Mouse (Mus musculus): Measurements from ENCODE around the gene Dpp3. TPM values are rescaled to one million over a fixed set of nuclear protein-coding genes. Genes with fewer than 3 reads are reported as not detected.
A peak's percentile ranks its signal among the peaks of the same experiment; 100 is the strongest.
"Not testable (repeated sequence)": the region's sequence is repeated elsewhere in the genome, so short reads cannot be mapped to it uniquely, and the experiment has no call there.

Dpp3 gene
- total and polyA plus RNA-seq, 2 experiments from 2014 or later = 76.8 to 84.2 TPM

DNA sequence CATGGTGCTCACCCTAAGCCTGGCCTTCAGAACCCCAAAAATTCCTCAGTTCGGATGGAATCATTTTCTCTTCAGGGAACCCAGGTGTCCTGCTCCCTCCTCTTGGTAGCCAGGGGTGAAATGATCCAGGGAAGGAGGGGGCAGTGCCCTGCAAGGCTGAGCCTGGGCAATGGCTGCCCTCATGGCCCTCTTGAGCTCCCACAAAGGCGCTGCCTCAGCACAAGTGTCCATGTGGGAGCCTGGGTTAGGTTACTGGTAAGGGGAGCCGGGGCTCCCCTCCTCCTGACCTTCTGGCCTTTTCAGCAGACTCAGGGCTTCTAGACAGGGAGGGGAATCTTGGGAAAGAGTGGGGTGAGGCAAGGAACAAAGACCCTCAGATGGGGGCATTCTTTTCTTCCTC, 51.3 kb downstream of the Dpp3 start:
- Histone ChIP-seq H3K4me1 (ENCODE audit: insufficient read depth) (no peaks in the 10 kb centered on the region), H3K27me3 (ENCODE audit: insufficient read depth, low read length) (no peaks in the 10 kb centered on the region)

GRCm38 (mm10) chr19:4876241-4876640, 51.8 kb downstream of the Dpp3 start:
- no peak overlapping the region for H3K4me3 ChIP-seq (ENCODE audit: low read depth, low read length)
- WGBS = 69% methylated on average over 4 of the region's 4 CpGs
- DNase-seq = no peak
- no peaks in the 10 kb centered on the region for H3K36me3 ChIP-seq (ENCODE audit: insufficient read depth)
- H3K4me1 ChIP-seq (ENCODE audit: insufficient read depth) = no peaks in the 10 kb centered on the region
- H3K27me3 ChIP-seq (ENCODE audit: insufficient read depth, low read length) = no peaks in the 10 kb centered on the region
- no peak overlapping the region for H3K4me2 ChIP-seq (ENCODE audit: low read depth)
- no peaks in the 10 kb centered on the region for H3K9me3 ChIP-seq (ENCODE audit: low read length)
- TF ChIP-seq CTCF (IDR thresholded peaks at IDR 0.05; ENCODE audit: low read depth) = no peak
- H3K9ac ChIP-seq = no peak overlapping the region
- ATAC-seq = no peak
- H3K27ac ChIP-seq (ENCODE audit: low read depth, low read length) = no peak overlapping the region

More for the DNA sequence above, 51.3 kb downstream of the Dpp3 start:
- H3K36me3 ChIP-seq (ENCODE audit: insufficient read depth) = no peaks in the 10 kb centered on the region
- WGBS = 76% methylated on average over 3 of the region's 3 CpGs
- no peak for TF ChIP-seq CTCF (IDR thresholded peaks at IDR 0.05; ENCODE audit: low read depth)
- H3K27ac ChIP-seq (ENCODE audit: low read depth, low read length) = no peak overlapping the region
- no peak overlapping the region for H3K4me3 ChIP-seq (ENCODE audit: low read depth, low read length)
- H3K9ac ChIP-seq = no peak overlapping the region
- no peaks in the 10 kb centered on the region for H3K9me3 ChIP-seq (ENCODE audit: low read length)
- ATAC-seq = no peak
- DNase-seq = no peak
- no peak overlapping the region for H3K4me2 ChIP-seq (ENCODE audit: low read depth)

DNA sequence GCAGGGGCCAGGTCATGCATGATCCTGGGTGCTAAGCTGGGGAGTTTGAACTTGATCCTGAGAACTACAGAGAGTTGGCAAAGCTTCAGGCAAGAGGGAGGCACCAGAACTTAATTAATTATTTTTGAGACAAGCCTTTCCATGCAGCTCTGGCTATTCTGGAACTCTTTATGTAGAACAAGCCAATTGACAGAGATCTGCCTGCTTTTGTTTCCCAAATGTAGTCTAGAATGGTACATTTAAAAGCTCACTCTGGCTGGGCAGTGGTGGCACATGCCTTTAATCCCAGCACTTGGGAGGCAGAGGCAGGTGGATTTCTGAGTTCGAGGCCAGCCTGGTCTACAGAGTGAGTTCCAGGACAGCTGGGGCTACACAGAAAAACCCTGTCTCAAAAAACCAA, 53.5 kb downstream of the Dpp3 start:
- H3K9me3 ChIP-seq (ENCODE audit: low read length); H3K27me3 ChIP-seq (ENCODE audit: insufficient read depth, low read length); H3K27ac ChIP-seq (ENCODE audit: low read depth, low read length); H3K9ac ChIP-seq; H3K4me1 ChIP-seq (ENCODE audit: insufficient read depth); H3K36me3 ChIP-seq (ENCODE audit: insufficient read depth); DNase-seq; ATAC-seq; H3K4me2 ChIP-seq (ENCODE audit: low read depth); H3K4me3 ChIP-seq (ENCODE audit: low read depth, low read length): not testable (repeated sequence)
- WGBS = 88% methylated on average over 1 of the region's 1 CpGs

GRCm38 (mm10) chr19:4865147-4865546, 62.9 kb downstream of the Dpp3 start:
- 4% methylated on average over 17 of the region's 17 CpGs for WGBS
- H3K27ac ChIP-seq (ENCODE audit: low read depth, low read length) = no peak overlapping the region
- H3K4me3 ChIP-seq (ENCODE audit: low read depth, low read length) = no peak overlapping the region
- TF ChIP-seq CTCF (IDR thresholded peaks at IDR 0.05; ENCODE audit: low read depth) = no peak
- peak; percentile 28 for DNase-seq
- ATAC-seq = no peak
- no peaks in the 10 kb centered on the region for H3K9me3 ChIP-seq (ENCODE audit: low read length)
- no peaks in the 10 kb centered on the region for H3K4me1 ChIP-seq (ENCODE audit: insufficient read depth)
- H3K4me2 ChIP-seq (ENCODE audit: low read depth) = 0 out of 2 replicates have a peak overlapping the region, but pooled peaks have one; percentile 5
- H3K36me3 ChIP-seq (ENCODE audit: insufficient read depth) = peaks cover 8% of the 10 kb centered on the region
- no peak overlapping the region; the same call in 1 of the 2 replicates for H3K9ac ChIP-seq
- no peaks in the 10 kb centered on the region for H3K27me3 ChIP-seq (ENCODE audit: insufficient read depth, low read length)

- no peaks in the 10 kb centered on the region for H3K27me3 ChIP-seq (ENCODE audit: insufficient read depth, low read length)
- H3K4me2 ChIP-seq (ENCODE audit: low read depth) = no peak overlapping the region
- no peaks in the 10 kb centered on the region for H3K9me3 ChIP-seq (ENCODE audit: low read length)
- H3K27ac ChIP-seq (ENCODE audit: low read depth, low read length) = no peak overlapping the region
- no peak overlapping the region for H3K4me3 ChIP-seq (ENCODE audit: low read depth, low read length)
- H3K4me1 ChIP-seq (ENCODE audit: insufficient read depth) = no peaks in the 10 kb centered on the region
- DNase-seq (no peak), ATAC-seq (no peak)
- TF ChIP-seq CTCF (IDR thresholded peaks at IDR 0.05; ENCODE audit: low read depth) = no peak
- H3K36me3 ChIP-seq (ENCODE audit: insufficient read depth) = peaks cover 26% of the 10 kb centered on the region
- H3K9ac ChIP-seq = no peak overlapping the region
- 76% methylated on average over 6 of the region's 6 CpGs for WGBS
Measured at GRCm38 (mm10) chr19:4863048-4863447, 65.0 kb downstream of the Dpp3 start.

DNA sequence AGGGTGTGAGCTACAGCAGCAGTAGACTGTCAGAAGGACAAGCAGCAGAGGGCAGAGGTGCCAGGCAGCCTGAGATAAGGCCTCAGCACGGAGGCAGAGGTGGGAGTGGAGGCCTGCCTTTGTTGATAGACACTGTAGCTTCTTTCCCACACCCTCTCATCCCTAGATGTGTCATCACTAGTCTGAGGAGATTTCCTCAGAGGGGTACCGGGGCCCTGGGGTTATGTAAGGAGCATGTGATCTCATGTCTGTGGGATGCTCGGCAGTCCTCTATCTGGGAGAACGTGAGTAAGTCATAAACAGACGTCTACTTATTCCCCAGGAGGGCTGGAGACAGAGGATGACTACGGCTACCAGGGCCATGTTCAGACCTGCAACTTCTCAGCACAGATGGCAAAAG, 69.0 kb downstream of the Dpp3 start:
- Histone ChIP-seq H3K36me3 (ENCODE audit: insufficient read depth) (peaks cover 27% of the 10 kb centered on the region), H3K9me3 (ENCODE audit: low read length) (no peaks in the 10 kb centered on the region), H3K27ac (ENCODE audit: low read depth, low read length) (no peak overlapping the region), H3K9ac (no peak overlapping the region), H3K27me3 (ENCODE audit: insufficient read depth, low read length) (no peaks in the 10 kb centered on the region), H3K4me1 (ENCODE audit: insufficient read depth) (peaks cover 9% of the 10 kb centered on the region; the same call in 1 of the 2 replicates), H3K4me3 (ENCODE audit: low read depth, low read length) (no peak overlapping the region), H3K4me2 (ENCODE audit: low read depth) (no peak overlapping the region)
- DNase-seq (no peak), ATAC-seq (no peak)
- WGBS = 85% methylated on average over 6 of the region's 6 CpGs
- TF ChIP-seq CTCF (IDR thresholded peaks at IDR 0.05; ENCODE audit: low read depth) = no peak

Other genes starting within 250 kb of the Dpp3 start
- 4.5 and 7.4 TPM in 2 replicates for gene Gm960, start 229.6 kb downstream of the Dpp3 start, total RNA-seq (2014; rRNA removed)
- gene Gm960, start 229.6 kb downstream of the Dpp3 start, polyA plus RNA-seq (2015; fragmentation: Nextera tagmentation; extraction: Ambion mirVana) = 4.9 and 7.3 TPM in 2 replicates
- gene Sptbn2, start 217.1 kb downstream of the Dpp3 start, total RNA-seq (2014; rRNA removed) = 169 and 196 TPM in 2 replicates
- gene Sptbn2, start 217.1 kb downstream of the Dpp3 start, polyA plus RNA-seq (2015; fragmentation: Nextera tagmentation; extraction: Ambion mirVana) = 24.3 and 25.4 TPM in 2 replicates
- gene Rbm4b, start 171.8 kb downstream of the Dpp3 start, total RNA-seq (2014; rRNA removed) = 84.8 and 90.6 TPM in 2 replicates
- gene Rbm4b, start 171.8 kb downstream of the Dpp3 start, polyA plus RNA-seq (2015; fragmentation: Nextera tagmentation; extraction: Ambion mirVana) = 79.8 and 88.7 TPM in 2 replicates
- gene Rbm4, start 134.4 kb downstream of the Dpp3 start, total RNA-seq (2014; rRNA removed) = 106 and 145 TPM in 2 replicates
- gene Rbm4, start 134.4 kb downstream of the Dpp3 start, polyA plus RNA-seq (2015; fragmentation: Nextera tagmentation; extraction: Ambion mirVana) = 45.0 and 56.9 TPM in 2 replicates
- gene Gm21992, start 116.7 kb downstream of the Dpp3 start, total RNA-seq (2014; rRNA removed) = 15.0 and 18.2 TPM in 2 replicates
- gene Gm21992, start 116.7 kb downstream of the Dpp3 start, polyA plus RNA-seq (2015; fragmentation: Nextera tagmentation; extraction: Ambion mirVana) = 16.5 and 20.4 TPM in 2 replicates
- 29.2 and 30.9 TPM in 2 replicates for gene Rbm14, start 116.7 kb downstream of the Dpp3 start, total RNA-seq (2014; rRNA removed)
- gene Rbm14, start 116.7 kb downstream of the Dpp3 start, polyA plus RNA-seq (2015; fragmentation: Nextera tagmentation; extraction: Ambion mirVana) = 45.9 and 46.6 TPM in 2 replicates
- 27.3 and 35.4 TPM in 2 replicates for gene Ccs, start 89.0 kb downstream of the Dpp3 start, total RNA-seq (2014; rRNA removed)
- 41.7 and 44.3 TPM in 2 replicates for gene Ccs, start 89.0 kb downstream of the Dpp3 start, polyA plus RNA-seq (2015; fragmentation: Nextera tagmentation; extraction: Ambion mirVana)
- 0.92 and 1.1 TPM in 2 replicates for gene Ccdc87, start 88.9 kb downstream of the Dpp3 start, total RNA-seq (2014; rRNA removed)
- gene Ccdc87, start 88.9 kb downstream of the Dpp3 start, polyA plus RNA-seq (2015; fragmentation: Nextera tagmentation; extraction: Ambion mirVana) = 0.80 and 1.2 TPM in 2 replicates
- 81.0 and 117 TPM in 2 replicates for gene Ctsf, start 73.2 kb downstream of the Dpp3 start, total RNA-seq (2014; rRNA removed)
- gene Ctsf, start 73.2 kb downstream of the Dpp3 start, polyA plus RNA-seq (2015; fragmentation: Nextera tagmentation; extraction: Ambion mirVana) = 74.7 and 79.4 TPM in 2 replicates
- 2.6 and 5.1 TPM in 2 replicates for gene Actn3, start 50.4 kb downstream of the Dpp3 start, total RNA-seq (2014; rRNA removed)
- gene Actn3, start 50.4 kb downstream of the Dpp3 start, polyA plus RNA-seq (2015; fragmentation: Nextera tagmentation; extraction: Ambion mirVana) = 1.8 and 2.2 TPM in 2 replicates
- gene Zdhhc24, start 49.6 kb downstream of the Dpp3 start, total RNA-seq (2014; rRNA removed) = 22.2 and 24.1 TPM in 2 replicates
- 9.1 and 15.2 TPM in 2 replicates for gene Zdhhc24, start 49.6 kb downstream of the Dpp3 start, polyA plus RNA-seq (2015; fragmentation: Nextera tagmentation; extraction: Ambion mirVana)
- 21.7 and 37.7 TPM in 2 replicates for gene Bbs1, start 21.7 kb downstream of the Dpp3 start, total RNA-seq (2014; rRNA removed)
- 5.4 and 7.4 TPM in 2 replicates for gene Bbs1, start 21.7 kb downstream of the Dpp3 start, polyA plus RNA-seq (2015; fragmentation: Nextera tagmentation; extraction: Ambion mirVana)
- gene Peli3, start 14.8 kb upstream of the Dpp3 start, total RNA-seq (2014; rRNA removed) = 11.5 and 13.2 TPM in 2 replicates
- 7.7 and 10.9 TPM in 2 replicates for gene Peli3, start 14.8 kb upstream of the Dpp3 start, polyA plus RNA-seq (2015; fragmentation: Nextera tagmentation; extraction: Ambion mirVana)
- 101 and 129 TPM in 2 replicates for gene Mrpl11, start 33.9 kb upstream of the Dpp3 start, total RNA-seq (2014; rRNA removed)
- 162 and 198 TPM in 2 replicates for gene Mrpl11, start 33.9 kb upstream of the Dpp3 start, polyA plus RNA-seq (2015; fragmentation: Nextera tagmentation; extraction: Ambion mirVana)
- gene Npas4, start 62.0 kb upstream of the Dpp3 start, total RNA-seq (2014; rRNA removed) = 3.5 and 3.8 TPM in 2 replicates
- 0.36 and 0.42 TPM in 2 replicates for gene Npas4, start 62.0 kb upstream of the Dpp3 start, polyA plus RNA-seq (2015; fragmentation: Nextera tagmentation; extraction: Ambion mirVana)
- 12.8 and 14.2 TPM in 2 replicates for gene Slc29a2, start 95.6 kb upstream of the Dpp3 start, total RNA-seq (2014; rRNA removed)
- 14.5 and 17.1 TPM in 2 replicates for gene Slc29a2, start 95.6 kb upstream of the Dpp3 start, polyA plus RNA-seq (2015; fragmentation: Nextera tagmentation; extraction: Ambion mirVana)
- 85.9 and 111 TPM in 2 replicates for gene B4gat1, start 110.5 kb upstream of the Dpp3 start, total RNA-seq (2014; rRNA removed)
- gene B4gat1, start 110.5 kb upstream of the Dpp3 start, polyA plus RNA-seq (2015; fragmentation: Nextera tagmentation; extraction: Ambion mirVana) = 93.0 and 128 TPM in 2 replicates
- 3.0 and 7.0 TPM in 2 replicates for gene AC124502.3, start 110.6 kb upstream of the Dpp3 start, total RNA-seq (2014; rRNA removed)
- 1.4 and 2.0 TPM in 2 replicates for gene AC124502.3, start 110.6 kb upstream of the Dpp3 start, polyA plus RNA-seq (2015; fragmentation: Nextera tagmentation; extraction: Ambion mirVana)
- 9.5 and 15.5 TPM in 2 replicates for gene Brms1, start 113.1 kb upstream of the Dpp3 start, total RNA-seq (2014; rRNA removed)
- 27.6 and 29.3 TPM in 2 replicates for gene Brms1, start 113.1 kb upstream of the Dpp3 start, polyA plus RNA-seq (2015; fragmentation: Nextera tagmentation; extraction: Ambion mirVana)
- gene Rin1, start 122.2 kb upstream of the Dpp3 start, total RNA-seq (2014; rRNA removed) = 3.0 and 9.8 TPM in 2 replicates
- gene Rin1, start 122.2 kb upstream of the Dpp3 start, polyA plus RNA-seq (2015; fragmentation: Nextera tagmentation; extraction: Ambion mirVana) = 1.7 and 2.4 TPM in 2 replicates
- gene Cd248, start 139.8 kb upstream of the Dpp3 start, total RNA-seq (2014; rRNA removed) = 11.8 and 20.8 TPM in 2 replicates
- gene Cd248, start 139.8 kb upstream of the Dpp3 start, polyA plus RNA-seq (2015; fragmentation: Nextera tagmentation; extraction: Ambion mirVana) = 16.3 and 18.1 TPM in 2 replicates
- gene Tmem151a, start 157.2 kb upstream of the Dpp3 start, total RNA-seq (2014; rRNA removed) = 22.6 and 37.0 TPM in 2 replicates
- 40.6 and 46.2 TPM in 2 replicates for gene Tmem151a, start 157.2 kb upstream of the Dpp3 start, polyA plus RNA-seq (2015; fragmentation: Nextera tagmentation; extraction: Ambion mirVana)
- 44.6 and 54.9 TPM in 2 replicates for gene Yif1a, start 160.3 kb upstream of the Dpp3 start, total RNA-seq (2014; rRNA removed)
- gene Yif1a, start 160.3 kb upstream of the Dpp3 start, polyA plus RNA-seq (2015; fragmentation: Nextera tagmentation; extraction: Ambion mirVana) = 50.5 and 59.9 TPM in 2 replicates
- 567 and 663 TPM in 2 replicates for gene Cnih2, start 170.2 kb upstream of the Dpp3 start, total RNA-seq (2014; rRNA removed)
- gene Cnih2, start 170.2 kb upstream of the Dpp3 start, polyA plus RNA-seq (2015; fragmentation: Nextera tagmentation; extraction: Ambion mirVana) = 563 and 604 TPM in 2 replicates
- 219 and 231 TPM in 2 replicates for gene Rab1b, start 178.8 kb upstream of the Dpp3 start, total RNA-seq (2014; rRNA removed)
- gene Rab1b, start 178.8 kb upstream of the Dpp3 start, polyA plus RNA-seq (2015; fragmentation: Nextera tagmentation; extraction: Ambion mirVana) = 249 and 288 TPM in 2 replicates
- 138 and 146 TPM in 2 replicates for gene Klc2, start 190.3 kb upstream of the Dpp3 start, total RNA-seq (2014; rRNA removed)
- 54.5 and 58.6 TPM in 2 replicates for gene Klc2, start 190.3 kb upstream of the Dpp3 start, polyA plus RNA-seq (2015; fragmentation: Nextera tagmentation; extraction: Ambion mirVana)

All from forebrain, postnatal 0 days (tissue).